Comparison of ENCODE assay signal across 8 mouse cellular contexts in genomic region chr11:120226421-120227280, GRCm38 (mm10). TPM values are rescaled to one million over a fixed set of nuclear protein-coding genes. Genes with fewer than 3 reads are reported as not detected.
DNase-seq lines count a peak whose midpoint lies in the region; ATAC-seq and TF ChIP-seq lines count a peak whose summit lies in the region.

No protein-coding gene starts in this region.

- no peaks in the 10 kb centered on the region for H3K27me3 ChIP-seq in lung, embryonic 14.5 days (ENCODE audit: insufficient read depth, low read length)
- H3K27me3 ChIP-seq in hindbrain, embryonic 15.5 days = no peaks in the 10 kb centered on the region
- no peaks in the 10 kb centered on the region for H3K27me3 ChIP-seq in neural tube, embryonic 12.5 days (replicated peaks)

- peaks cover 17% of the 10 kb centered on the region for H3K36me3 ChIP-seq in lung, embryonic 14.5 days (ENCODE audit: insufficient read depth)
- H3K36me3 ChIP-seq in hindbrain, embryonic 15.5 days = no peaks in the 10 kb centered on the region
- no peaks in the 10 kb centered on the region for H3K36me3 ChIP-seq in neural tube, embryonic 12.5 days

- no peaks in the 10 kb centered on the region for H3K9me3 ChIP-seq in lung, embryonic 14.5 days (ENCODE audit: low read depth, low read length)
- no peaks in the 10 kb centered on the region for H3K9me3 ChIP-seq in hindbrain, embryonic 15.5 days
- H3K9me3 ChIP-seq in neural tube, embryonic 12.5 days = no peaks in the 10 kb centered on the region

- peak overlapping the region; percentile 96 for H3K27ac ChIP-seq in lung, embryonic 14.5 days (ENCODE audit: low read depth)
- peak overlapping the region; percentile 95; the same call in 1 of the 2 replicates for H3K27ac ChIP-seq in hindbrain, embryonic 15.5 days (replicated peaks)
- H3K27ac ChIP-seq in neural tube, embryonic 12.5 days = peak overlapping the region; percentile 53; the same call in 1 of the 2 replicates

- H3K9ac ChIP-seq in lung, embryonic 14.5 days = peak overlapping the region; percentile 50
- no peak overlapping the region for H3K9ac ChIP-seq in hindbrain, embryonic 15.5 days
- H3K9ac ChIP-seq in neural tube, embryonic 12.5 days = peak overlapping the region; percentile 100

- ATAC-seq in lung, embryonic 14.5 days (ENCODE audit: insufficient read depth) = no peak
- ATAC-seq in hindbrain, embryonic 15.5 days (ENCODE audit: low FRiP score, low read depth) = no peak
- no peak for ATAC-seq in neural tube, embryonic 12.5 days (ENCODE audit: low FRiP score, low read depth)
- no peak for ATAC-seq in erythroblast, adult 5-6 weeks (replicated peaks; ENCODE audit: low FRiP score, poor library complexity, severe bottlenecking)

- peak; percentile 14 for DNase-seq in cerebellum, adult 11-12 months
- DNase-seq in cerebellum, adult 18-20 months = no peak
- no peak for DNase-seq in lung, embryonic 14.5 days
- DNase-seq in lung, postnatal 14 days = no peak
- DNase-seq in left cerebral cortex, adult 18-20 months (ENCODE audit: low spot score in 2 of 2) = no peak

- WGBS in lung, embryonic 14.5 days = 66% methylated on average over 12 of the region's 12 CpGs
- 70% methylated on average over 12 of the region's 12 CpGs for WGBS in hindbrain, embryonic 15.5 days
- WGBS in neural tube, embryonic 12.5 days = 67% methylated on average over 12 of the region's 12 CpGs

- H3K4me3 ChIP-seq in lung, embryonic 14.5 days (ENCODE audit: low read depth, low read length) = no peak overlapping the region
- H3K4me3 ChIP-seq in hindbrain, embryonic 15.5 days = no peak overlapping the region
- no peak overlapping the region for H3K4me3 ChIP-seq in neural tube, embryonic 12.5 days

- H3K4me2 ChIP-seq in lung, embryonic 14.5 days = peak overlapping the region; percentile 27; the same call in 1 of the 2 replicates
- peak overlapping the region; percentile 21; the same call in 1 of the 2 replicates for H3K4me2 ChIP-seq in hindbrain, embryonic 15.5 days
- H3K4me2 ChIP-seq in neural tube, embryonic 12.5 days (replicated peaks) = peak overlapping the region; percentile 78

- H3K4me1 ChIP-seq in lung, embryonic 14.5 days (ENCODE audit: insufficient read depth) = peaks cover 53% of the 10 kb centered on the region
- peaks cover 72% of the 10 kb centered on the region for H3K4me1 ChIP-seq in hindbrain, embryonic 15.5 days (replicated peaks)
- H3K4me1 ChIP-seq in neural tube, embryonic 12.5 days = peaks cover 74% of the 10 kb centered on the region

- no peak for TF ChIP-seq CTCF in lung, embryonic 14.5 days (IDR thresholded peaks at IDR 0.05; ENCODE audit: low read depth)

RNA-seq across cellular contexts. Expression of gene Bahcc1, which starts 6.1 kb away (rescaled TPM):
- 14.3 and 15.6 TPM in 2 replicates for polyA plus RNA-seq in lung, embryonic 14.5 days (2014; fragmentation: Nextera tagmentation; extraction: Ambion mirVana)
- polyA plus RNA-seq in hindbrain, embryonic 15.5 days (2015; fragmentation: Nextera tagmentation; extraction: Ambion mirVana) = 11.5 and 12.5 TPM in 2 replicates
- polyA plus RNA-seq in neural tube, embryonic 12.5 days (2016; fragmentation: Nextera tagmentation; extraction: Ambion mirVana) = 21.6 and 22.8 TPM in 2 replicates
- 2.1 and 3.3 TPM in 2 replicates for total RNA-seq in erythroblast, adult 5-6 weeks (2015; ENCODE audit: low replicate concordance)
- 0.84 and 2.0 TPM in 2 replicates for total RNA-seq in erythroblast, adult 5-6 weeks (2017; ENCODE audit: low replicate concordance)
- total RNA-seq in left cerebral cortex, adult 18-20 months (2021) = 10 to 100 TPM; 18.8 to 19.0 TPM

Comparison
In these comparisons a context has a peak if more than half of its experiments do, and no peak if none do; other contexts are left out.
1. H3K4me2 ChIP-seq: peak in every context shown above with its lines; median percentile 78 in neural tube, embryonic 12.5 days; 27 in lung, embryonic 14.5 days; 21 in hindbrain, embryonic 15.5 days.